Mouse (Mus musculus) midbrain, embryonic 15.5 days (tissue): ENCODE measurements around the gene Borcs5. TPM values are rescaled to one million over a fixed set of nuclear protein-coding genes. Genes with fewer than 3 reads are reported as not detected.

Experiments used
- ATAC-seq: fragments of 200-750 bp; cut with Nextera tagmentation; replicated peaks from 2 replicates; pipeline ENCODE4 v1.8.0; 2017; ENCODE audit warnings: moderate TSS enrichment
- H3K27ac ChIP-seq: fragments of 300-500 bp; sonication (generic); 2 replicates; pipeline ENCODE4 v1.5.1; 2015; ENCODE audit warnings: mild to moderate bottlenecking, inconsistent platforms
- H3K27me3 ChIP-seq: fragments of 300-500 bp; sonication (generic); replicated peaks from 2 replicates; pipeline ENCODE4 v1.6.1; 2015; ENCODE audit warnings: inconsistent platforms
- H3K36me3 ChIP-seq: fragments of 300-500 bp; sonication (generic); replicated peaks from 2 replicates; pipeline ENCODE4 v1.6.1; 2015; ENCODE audit warnings: inconsistent platforms
- H3K4me1 ChIP-seq: fragments of 300-500 bp; sonication (generic); 2 replicates; pipeline ENCODE4 v1.6.1; 2015; ENCODE audit warnings: inconsistent platforms
- H3K4me2 ChIP-seq: fragments of 300-500 bp; sonication (generic); 2 replicates; pipeline ENCODE4 v1.6.1; 2015; ENCODE audit warnings: inconsistent platforms, mild to moderate bottlenecking, moderate library complexity
- H3K4me3 ChIP-seq: fragments of 300-500 bp; sonication (generic); 2 replicates; pipeline ENCODE4 v1.5.1; 2015; ENCODE audit warnings: mild to moderate bottlenecking, inconsistent platforms
- H3K9ac ChIP-seq: fragments of 300-500 bp; sonication (generic); 2 replicates; pipeline ENCODE4 v1.6.1; 2015; ENCODE audit warnings: mild to moderate bottlenecking, inconsistent platforms
- H3K9me3 ChIP-seq: fragments of 300-500 bp; sonication (generic); 2 replicates; pipeline ENCODE4 v1.6.1; 2016; ENCODE audit warnings: inconsistent platforms
- WGBS: fragments of 180-500 bp; shearing (Covaris S2); methylation state at CpG from one replicate; pipeline ENCODE4 v1.1.7; 2015; ENCODE audit warnings: mixed read lengths; 5-methylcytosine and 5-hydroxymethylcytosine counted together
- polyA plus RNA-seq: library from polyadenylated mRNA; unstranded; fragments of >200 nt; fragmentation: Nextera tagmentation; extraction: Ambion mirVana; gene quantifications from 2 replicates; pipeline ENCODE4 v1.2.1, GENCODE M21; 2015

The Borcs5 gene
- polyA plus RNA-seq, 1 experiment from 2014 or later = 49.7 TPM

- no peaks in the 10 kb centered on the region for H3K36me3 ChIP-seq
- H3K4me2 ChIP-seq = no peak overlapping the region
- H3K4me3 ChIP-seq = no peak overlapping the region
- H3K4me1 ChIP-seq = peaks cover 12% of the 10 kb centered on the region
- 88% methylated on average over 8 of the region's 8 CpGs for WGBS
- H3K9ac ChIP-seq = no peak overlapping the region
- ATAC-seq = no peak
- peaks cover 21% of the 10 kb centered on the region for H3K27me3 ChIP-seq
- H3K9me3 ChIP-seq = no peaks in the 10 kb centered on the region
- H3K27ac ChIP-seq = no peak overlapping the region
Observed at GRCm38 (mm10) chr6:134633553-134633952, 5.8 kb upstream of the Borcs5 start.

- Histone ChIP-seq H3K4me2 (no peak overlapping the region), H3K9me3 (no peaks in the 10 kb centered on the region), H3K9ac (no peak overlapping the region), H3K27me3 (peaks cover 15% of the 10 kb centered on the region), H3K4me3 (no peak overlapping the region), H3K36me3 (no peaks in the 10 kb centered on the region), H3K27ac (no peak overlapping the region), H3K4me1 (peaks cover 14% of the 10 kb centered on the region)
- 57% methylated on average over 4 of the region's 4 CpGs for WGBS
- ATAC-seq = no peak
Observed at GRCm38 (mm10) chr6:134636476-134636875, 2.8 kb upstream of the Borcs5 start.

- 95% methylated on average over 1 of the region's 1 CpGs for whole genome bisulfite sequencing
Observed at GRCm38 (mm10) chr6:134639900-134640299, 590 bp downstream of the Borcs5 start.

GRCm38 (mm10) chr6:134640485-134641475, 1.5 kb downstream of the Borcs5 start:
- H3K9ac ChIP-seq = peak overlapping the region; percentile 87
- peak overlapping the region; percentile 89 for H3K27ac ChIP-seq
- ATAC-seq = peak; percentile 99
- no peaks in the 10 kb centered on the region; the same call in 1 of the 2 replicates for H3K36me3 ChIP-seq
- H3K4me2 ChIP-seq = peak overlapping the region; percentile 57
- H3K9me3 ChIP-seq = no peaks in the 10 kb centered on the region
- H3K4me3 ChIP-seq = peak overlapping the region; percentile 86
- WGBS = 1% methylated on average over 65 of the region's 65 CpGs
- H3K27me3 ChIP-seq = no peaks in the 10 kb centered on the region
- H3K4me1 ChIP-seq = peaks cover 11% of the 10 kb centered on the region; the same call in 1 of the 2 replicates

More at GRCm38 (mm10) chr6:134639900-134640299, 590 bp downstream of the Borcs5 start:
- Histone ChIP-seq H3K27ac (no peak overlapping the region), H3K9me3 (no peaks in the 10 kb centered on the region), H3K27me3 (no peaks in the 10 kb centered on the region), H3K9ac (no peak overlapping the region), H3K4me2 (no peak overlapping the region), H3K4me1 (peaks cover 11% of the 10 kb centered on the region; the same call in 1 of the 2 replicates), H3K36me3 (no peaks in the 10 kb centered on the region; the same call in 1 of the 2 replicates), H3K4me3 (no peak overlapping the region)
- ATAC-seq = no peak

- 79% methylated on average over 9 of the region's 9 CpGs for WGBS
- ATAC-seq = no peak
- Histone ChIP-seq H3K4me2 (peak overlapping the region; percentile 57), H3K4me3 (peak overlapping the region; percentile 86), H3K27me3 (no peaks in the 10 kb centered on the region), H3K4me1 (peaks cover 11% of the 10 kb centered on the region; the same call in 1 of the 2 replicates), H3K9me3 (no peaks in the 10 kb centered on the region), H3K36me3 (no peaks in the 10 kb centered on the region; the same call in 1 of the 2 replicates), H3K27ac (no peak overlapping the region), H3K9ac (peak overlapping the region; percentile 87; the same call in 1 of the 2 replicates)
Observed at GRCm38 (mm10) chr6:134641738-134642446, 2.6 kb downstream of the Borcs5 start.

- no peak overlapping the region for H3K4me2 ChIP-seq
- WGBS = 94% methylated on average over 5 of the region's 5 CpGs
- H3K4me3 ChIP-seq = no peak overlapping the region
- H3K27ac ChIP-seq = no peak overlapping the region
- no peak overlapping the region for H3K9ac ChIP-seq
- ATAC-seq = no peak
- H3K4me1 ChIP-seq = peaks cover 18% of the 10 kb centered on the region
- H3K9me3 ChIP-seq = no peaks in the 10 kb centered on the region
- H3K27me3 ChIP-seq = no peaks in the 10 kb centered on the region
- no peaks in the 10 kb centered on the region; the same call in 1 of the 2 replicates for H3K36me3 ChIP-seq
Observed at GRCm38 (mm10) chr6:134643296-134643695, 4.0 kb downstream of the Borcs5 start.

GRCm38 (mm10) chr6:134646835-134647234, 7.5 kb downstream of the Borcs5 start:
- Histone ChIP-seq H3K4me2 (no peak overlapping the region), H3K4me3 (no peak overlapping the region), H3K9ac (no peak overlapping the region), H3K27ac (no peak overlapping the region), H3K4me1 (peaks cover 16% of the 10 kb centered on the region), H3K27me3 (no peaks in the 10 kb centered on the region), H3K36me3 (no peaks in the 10 kb centered on the region; the same call in 1 of the 2 replicates), H3K9me3 (no peaks in the 10 kb centered on the region)
- no peak for ATAC-seq
- WGBS = 95% methylated on average over 6 of the region's 6 CpGs

- ATAC-seq = no peak
- H3K9me3 ChIP-seq = no peaks in the 10 kb centered on the region
- no peak overlapping the region for H3K4me2 ChIP-seq
- no peak overlapping the region for H3K4me3 ChIP-seq
- H3K27me3 ChIP-seq = no peaks in the 10 kb centered on the region
- peaks cover 11% of the 10 kb centered on the region for H3K4me1 ChIP-seq
- WGBS = 14% methylated on average over 5 of the region's 5 CpGs
- H3K36me3 ChIP-seq = no peaks in the 10 kb centered on the region; the same call in 1 of the 2 replicates
- no peak overlapping the region for H3K27ac ChIP-seq
- no peak overlapping the region for H3K9ac ChIP-seq
Observed at GRCm38 (mm10) chr6:134647621-134648020, 8.3 kb downstream of the Borcs5 start.

GRCm38 (mm10) chr6:134648356-134648755, 9.0 kb downstream of the Borcs5 start:
- no peaks in the 10 kb centered on the region for H3K27me3 ChIP-seq
- 24% methylated on average over 5 of the region's 5 CpGs for WGBS
- H3K36me3 ChIP-seq = no peaks in the 10 kb centered on the region; the same call in 1 of the 2 replicates
- peaks cover 11% of the 10 kb centered on the region for H3K4me1 ChIP-seq
- H3K4me2 ChIP-seq = no peak overlapping the region
- ATAC-seq = no peak
- H3K9me3 ChIP-seq = no peaks in the 10 kb centered on the region
- H3K27ac ChIP-seq = 0 out of 2 replicates have a peak overlapping the region, but pooled peaks have one; percentile 1
- H3K9ac ChIP-seq = no peak overlapping the region
- H3K4me3 ChIP-seq = no peak overlapping the region

GRCm38 (mm10) chr6:134656527-134656926, 17.2 kb downstream of the Borcs5 start:
- Histone ChIP-seq H3K4me2 (no peak overlapping the region), H3K36me3 (no peaks in the 10 kb centered on the region), H3K4me3 (no peak overlapping the region), H3K27me3 (no peaks in the 10 kb centered on the region), H3K9me3 (no peaks in the 10 kb centered on the region), H3K4me1 (0 out of 2 replicates have a peak, but pooled peaks cover 2% of the 10 kb centered on the region), H3K9ac (no peak overlapping the region), H3K27ac (no peak overlapping the region)
- 78% methylated on average over 4 of the region's 4 CpGs for WGBS
- ATAC-seq = no peak

GRCm38 (mm10) chr6:134659108-134659958, 20.0 kb downstream of the Borcs5 start:
- Histone ChIP-seq H3K36me3 (no peaks in the 10 kb centered on the region), H3K9me3 (no peaks in the 10 kb centered on the region), H3K4me1 (0 out of 2 replicates have a peak, but pooled peaks cover 2% of the 10 kb centered on the region), H3K27me3 (no peaks in the 10 kb centered on the region), H3K27ac (no peak overlapping the region), H3K4me3 (no peak overlapping the region), H3K4me2 (no peak overlapping the region), H3K9ac (no peak overlapping the region)
- ATAC-seq = peak; percentile 95
- 23% methylated on average over 9 of the region's 9 CpGs for WGBS
